Mouse (Mus musculus): Measurements from ENCODE around the gene C2. TPM values are rescaled to one million over a fixed set of nuclear protein-coding genes. Genes with fewer than 3 reads are reported as not detected.

The C2 gene
- not detected for polyA plus RNA-seq (2014; fragmentation: Illumina TruSeq; extraction: RNeasy Lipid Tissue Mini Kit (QIAGEN cat#74804); ENCODE audit: low replicate concordance)

GRCm38 (mm10) chr17:34898160-34898586 lies at the start of gene C2, which contains the start of gene Ehmt2:
TSS of gene C2 (minus strand) at chr17:34898265.
TSS of gene Ehmt2 (plus strand) at chr17:34898469.

DNA sequence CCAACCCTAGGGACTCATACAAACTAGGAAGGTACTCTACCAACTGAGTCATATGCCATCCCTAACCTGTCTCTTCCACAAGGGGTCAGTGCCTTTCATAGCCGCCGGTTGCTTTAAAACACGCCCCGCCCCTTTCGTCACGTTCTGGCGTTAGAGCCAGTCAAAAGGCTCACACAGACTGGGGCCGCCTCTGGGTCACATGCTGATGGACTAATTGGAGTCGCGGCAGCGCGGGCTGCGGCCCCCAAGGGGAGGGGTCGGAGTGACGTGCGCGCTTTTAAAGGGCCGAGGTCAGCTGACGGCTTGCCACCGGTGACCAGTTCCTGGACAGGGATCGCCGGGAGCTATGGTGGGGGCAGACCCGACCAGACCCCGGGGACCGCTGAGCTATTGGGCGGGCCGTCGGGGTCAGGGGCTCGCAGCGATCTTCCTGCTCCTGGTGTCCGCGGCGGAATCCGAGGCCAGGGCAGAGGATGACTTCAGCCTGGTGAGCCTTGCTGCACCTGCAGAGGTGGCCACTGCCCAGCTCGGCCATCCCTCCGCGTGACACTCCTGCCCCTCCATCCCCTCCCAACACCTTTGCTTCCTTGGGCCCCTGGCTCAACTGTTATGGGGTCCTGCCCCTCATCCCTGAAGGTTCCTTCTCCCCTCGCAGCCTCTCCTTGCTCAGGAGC lies 33.1 kb upstream of the C2 start, which contains the start of gene Neu1:
Neu1 (plus strand) TSS at position 193 of the 674 bp plus-strand sequence.

DNA sequence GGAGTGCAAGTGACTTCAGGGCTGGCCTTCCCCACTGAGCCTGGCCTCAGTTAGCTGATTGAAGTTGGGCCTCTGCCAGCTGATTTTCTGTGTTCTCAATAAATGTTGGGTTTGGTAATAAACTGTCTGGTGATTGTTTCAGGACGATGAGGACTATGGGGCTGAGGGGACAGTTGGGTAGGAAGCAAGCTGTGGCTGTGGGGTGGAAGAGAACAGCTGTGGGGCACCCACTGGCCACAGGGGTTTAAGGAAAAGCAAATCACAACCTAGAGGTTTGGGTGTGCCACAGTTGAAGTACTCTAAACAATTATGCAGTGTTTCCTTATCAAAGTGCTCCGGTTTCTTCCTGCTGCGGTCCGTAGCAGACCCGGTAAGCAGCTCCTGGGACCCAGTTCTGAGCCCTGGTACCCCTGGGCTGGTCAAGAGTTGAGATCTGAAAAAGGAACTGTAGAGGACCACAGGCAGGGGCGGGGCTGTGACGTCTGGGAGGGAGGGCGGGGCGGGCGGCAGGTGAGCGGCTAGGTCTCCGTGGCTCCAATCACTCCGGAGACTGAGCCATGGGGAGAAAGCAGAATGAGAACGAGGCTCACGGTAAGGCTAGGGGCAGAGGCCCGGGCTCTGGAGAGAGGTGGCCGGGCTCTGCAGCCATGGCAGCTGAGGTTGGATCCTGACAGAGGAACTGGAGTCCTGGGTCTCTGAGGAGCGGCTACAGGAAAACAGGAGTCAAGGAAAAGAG lies 16.0 kb upstream of the C2 start, which contains the start of gene Slc44a4:
Slc44a4 (plus strand) TSS at position 537 of the 736 bp plus-strand sequence.

DNA sequence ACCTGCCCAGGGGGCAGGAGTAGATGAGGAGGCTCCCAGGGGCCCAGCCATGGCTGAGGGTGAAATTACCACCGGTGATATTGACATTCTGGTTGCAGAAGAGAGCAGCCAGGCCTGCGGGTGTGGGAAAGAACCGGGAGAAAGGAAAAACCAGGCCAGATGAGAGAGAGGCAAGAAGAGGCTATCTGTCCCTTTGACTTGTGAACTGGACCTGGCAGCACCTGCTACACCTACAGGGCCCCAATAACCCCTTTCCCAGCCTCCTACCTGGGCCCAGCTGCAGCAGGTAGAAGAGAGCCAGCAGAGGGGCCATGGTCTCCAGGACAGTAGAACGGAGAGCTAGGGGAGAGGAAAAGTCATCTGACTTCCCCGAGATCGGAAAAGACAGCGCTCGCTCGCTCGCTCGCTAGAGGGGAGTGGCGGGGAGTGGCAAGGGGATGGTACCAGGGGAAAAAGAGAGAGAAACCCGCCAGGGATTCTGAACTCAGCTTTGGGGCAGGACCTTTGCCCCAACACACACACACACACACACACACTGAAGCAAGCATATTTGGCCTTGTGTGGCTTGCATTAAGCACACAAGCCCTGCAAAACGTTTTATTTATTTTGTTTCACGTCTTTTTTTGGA lies 16.3 kb downstream of the C2 start, which contains the start of gene Gm20547:
Gm20547 (minus strand) TSS at position 360 of the 628 bp plus-strand sequence.

DNA sequence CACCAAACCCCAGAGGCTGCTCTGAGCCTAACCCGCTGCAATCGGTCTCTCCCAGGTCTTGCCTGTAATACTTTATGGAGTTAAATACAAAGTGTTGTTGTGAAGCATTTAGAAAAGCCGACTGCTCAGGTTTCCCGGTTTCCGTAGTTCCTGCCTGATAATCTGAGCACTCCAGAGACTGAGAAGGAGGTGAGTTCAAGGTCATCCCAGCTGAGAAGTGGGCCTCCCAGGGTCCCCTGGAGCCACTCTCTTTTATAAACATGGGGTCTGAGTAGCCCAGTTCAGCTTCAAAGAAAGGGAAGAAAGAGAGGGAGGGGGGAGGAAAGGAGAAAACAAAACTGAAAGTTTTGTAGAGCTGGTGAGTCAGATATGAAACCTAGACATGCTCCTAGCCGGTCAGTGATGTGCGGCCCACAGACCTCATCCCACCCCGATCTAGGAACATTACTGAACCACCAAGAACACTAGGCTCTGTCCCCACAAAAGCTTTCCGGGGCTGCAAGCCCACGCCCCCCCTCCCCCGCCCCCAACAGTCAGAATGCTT lies 18.7 kb downstream of the C2 start, which contains the start of gene Zbtb12:
Zbtb12 (plus strand) TSS at position 148 of the 544 bp plus-strand sequence.

GRCm38 (mm10) chr17:34862416-34863081 lies 35.5 kb downstream of the C2 start, which contains the start of gene Cfb:
TSS of gene Cfb (minus strand) at chr17:34862518.

DNA sequence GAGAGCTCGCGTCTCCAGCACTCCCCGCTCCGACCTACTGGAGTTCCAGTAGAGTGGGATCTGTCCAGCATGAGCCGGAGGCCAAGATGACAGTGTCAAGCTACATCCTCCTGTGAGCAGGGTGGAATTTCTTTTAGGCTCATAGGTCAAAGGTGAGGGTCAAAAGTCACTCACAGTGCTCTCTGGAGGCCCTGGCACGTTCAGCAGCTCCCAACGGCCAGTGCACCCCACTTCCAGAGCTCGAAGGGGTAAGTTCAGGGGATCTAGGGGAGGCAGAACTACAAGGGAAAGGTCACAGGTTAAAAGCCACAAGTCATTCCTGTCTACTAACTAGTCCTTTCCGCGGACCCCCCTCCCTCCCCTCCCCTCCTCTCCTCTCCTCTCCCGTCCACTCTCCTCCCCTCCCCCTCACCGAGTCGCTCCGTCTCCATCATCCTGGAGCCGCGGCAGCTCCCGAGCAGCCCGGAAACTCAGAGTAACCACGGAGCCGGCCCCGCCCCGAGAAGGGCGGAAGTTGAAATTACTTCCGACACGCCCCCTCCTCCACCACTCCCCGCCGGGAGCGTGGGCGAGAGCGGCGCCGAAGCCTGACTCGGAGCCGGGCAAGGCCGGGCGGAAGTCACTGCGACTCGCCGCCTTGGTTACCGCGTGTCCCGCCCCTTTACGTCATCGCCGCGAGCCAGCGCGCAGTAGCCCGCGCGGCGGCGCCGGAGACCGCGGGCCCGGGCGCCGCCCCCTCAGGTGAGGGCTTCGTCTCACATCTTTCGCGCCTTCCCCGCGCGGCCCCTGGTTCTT lies 48.1 kb downstream of the C2 start, which contains the start of the genes Skiv2l and Nelfe:
Skiv2l (minus strand) TSS at position 489 of the 795 bp plus-strand sequence.
Nelfe (plus strand) TSS at position 670 of the 795 bp plus-strand sequence.

GRCm38 (mm10) chr17:34836856-34837221 lies 61.2 kb downstream of the C2 start, which contains the start of the genes Stk19 and Dxo:
TSS of gene Stk19 (minus strand) at chr17:34836945.
TSS of gene Dxo (plus strand) at chr17:34837019.

Other genes starting within 250 kb of the C2 start
- gene Tnxb, start 227.7 kb downstream of the C2 start, polyA plus RNA-seq (2014; fragmentation: Illumina TruSeq; extraction: RNeasy Lipid Tissue Mini Kit (QIAGEN cat#74804); ENCODE audit: low replicate concordance) = not detected
- gene C4b, start 154.4 kb downstream of the C2 start, polyA plus RNA-seq (2014; fragmentation: Illumina TruSeq; extraction: RNeasy Lipid Tissue Mini Kit (QIAGEN cat#74804); ENCODE audit: low replicate concordance) = 0.19 TPM
- gene Cyp21a1, start 93.7 kb downstream of the C2 start, polyA plus RNA-seq (2014; fragmentation: Illumina TruSeq; extraction: RNeasy Lipid Tissue Mini Kit (QIAGEN cat#74804); ENCODE audit: low replicate concordance) = not detected
- gene Stk19, start 61.3 kb downstream of the C2 start, polyA plus RNA-seq (2014; fragmentation: Illumina TruSeq; extraction: RNeasy Lipid Tissue Mini Kit (QIAGEN cat#74804); ENCODE audit: low replicate concordance) = 17.0 TPM
- gene Dxo, start 61.2 kb downstream of the C2 start, polyA plus RNA-seq (2014; fragmentation: Illumina TruSeq; extraction: RNeasy Lipid Tissue Mini Kit (QIAGEN cat#74804); ENCODE audit: low replicate concordance) = 1.6 TPM
- gene Skiv2l, start 48.1 kb downstream of the C2 start, polyA plus RNA-seq (2014; fragmentation: Illumina TruSeq; extraction: RNeasy Lipid Tissue Mini Kit (QIAGEN cat#74804); ENCODE audit: low replicate concordance) = 4.8 TPM
- gene Nelfe, start 47.9 kb downstream of the C2 start, polyA plus RNA-seq (2014; fragmentation: Illumina TruSeq; extraction: RNeasy Lipid Tissue Mini Kit (QIAGEN cat#74804); ENCODE audit: low replicate concordance) = 0.41 TPM
- 20.3 TPM for gene Cfb, start 35.7 kb downstream of the C2 start, polyA plus RNA-seq (2014; fragmentation: Illumina TruSeq; extraction: RNeasy Lipid Tissue Mini Kit (QIAGEN cat#74804); ENCODE audit: low replicate concordance)
- gene Zbtb12, start 18.8 kb downstream of the C2 start, polyA plus RNA-seq (2014; fragmentation: Illumina TruSeq; extraction: RNeasy Lipid Tissue Mini Kit (QIAGEN cat#74804); ENCODE audit: low replicate concordance) = 1.3 TPM
- 2.4 TPM for gene Gm20547, start 16.2 kb downstream of the C2 start, polyA plus RNA-seq (2014; fragmentation: Illumina TruSeq; extraction: RNeasy Lipid Tissue Mini Kit (QIAGEN cat#74804); ENCODE audit: low replicate concordance)
- 5.3 TPM for gene Ehmt2, start 204 bp upstream of the C2 start, polyA plus RNA-seq (2014; fragmentation: Illumina TruSeq; extraction: RNeasy Lipid Tissue Mini Kit (QIAGEN cat#74804); ENCODE audit: low replicate concordance)
- 2.7 TPM for gene Slc44a4, start 16.2 kb upstream of the C2 start, polyA plus RNA-seq (2014; fragmentation: Illumina TruSeq; extraction: RNeasy Lipid Tissue Mini Kit (QIAGEN cat#74804); ENCODE audit: low replicate concordance)
- gene Neu1, start 33.0 kb upstream of the C2 start, polyA plus RNA-seq (2014; fragmentation: Illumina TruSeq; extraction: RNeasy Lipid Tissue Mini Kit (QIAGEN cat#74804); ENCODE audit: low replicate concordance) = 3.6 TPM
- 1.3 TPM for gene Hspa1b, start 61.0 kb upstream of the C2 start, polyA plus RNA-seq (2014; fragmentation: Illumina TruSeq; extraction: RNeasy Lipid Tissue Mini Kit (QIAGEN cat#74804); ENCODE audit: low replicate concordance)
- not detected for gene Gm20481, start 71.6 kb upstream of the C2 start, polyA plus RNA-seq (2014; fragmentation: Illumina TruSeq; extraction: RNeasy Lipid Tissue Mini Kit (QIAGEN cat#74804); ENCODE audit: low replicate concordance)
- 0.52 TPM for gene Hspa1a, start 73.9 kb upstream of the C2 start, polyA plus RNA-seq (2014; fragmentation: Illumina TruSeq; extraction: RNeasy Lipid Tissue Mini Kit (QIAGEN cat#74804); ENCODE audit: low replicate concordance)
- gene Hspa1l, start 74.4 kb upstream of the C2 start, polyA plus RNA-seq (2014; fragmentation: Illumina TruSeq; extraction: RNeasy Lipid Tissue Mini Kit (QIAGEN cat#74804); ENCODE audit: low replicate concordance) = not detected
- 12.4 TPM for gene Lsm2, start 83.6 kb upstream of the C2 start, polyA plus RNA-seq (2014; fragmentation: Illumina TruSeq; extraction: RNeasy Lipid Tissue Mini Kit (QIAGEN cat#74804); ENCODE audit: low replicate concordance)
- gene Vars, start 102.7 kb upstream of the C2 start, polyA plus RNA-seq (2014; fragmentation: Illumina TruSeq; extraction: RNeasy Lipid Tissue Mini Kit (QIAGEN cat#74804); ENCODE audit: low replicate concordance) = 0.37 TPM
- 0.11 TPM for gene Vwa7, start 118.3 kb upstream of the C2 start, polyA plus RNA-seq (2014; fragmentation: Illumina TruSeq; extraction: RNeasy Lipid Tissue Mini Kit (QIAGEN cat#74804); ENCODE audit: low replicate concordance)
- gene Sapcd1, start 129.8 kb upstream of the C2 start, polyA plus RNA-seq (2014; fragmentation: Illumina TruSeq; extraction: RNeasy Lipid Tissue Mini Kit (QIAGEN cat#74804); ENCODE audit: low replicate concordance) = not detected
- gene Msh5, start 148.5 kb upstream of the C2 start, polyA plus RNA-seq (2014; fragmentation: Illumina TruSeq; extraction: RNeasy Lipid Tissue Mini Kit (QIAGEN cat#74804); ENCODE audit: low replicate concordance) = 0.93 TPM
- 31.3 TPM for gene Clic1, start 151.7 kb upstream of the C2 start, polyA plus RNA-seq (2014; fragmentation: Illumina TruSeq; extraction: RNeasy Lipid Tissue Mini Kit (QIAGEN cat#74804); ENCODE audit: low replicate concordance)
- gene Ddah2, start 160.8 kb upstream of the C2 start, polyA plus RNA-seq (2014; fragmentation: Illumina TruSeq; extraction: RNeasy Lipid Tissue Mini Kit (QIAGEN cat#74804); ENCODE audit: low replicate concordance) = not detected
- not detected for gene Ly6g6c, start 167.1 kb upstream of the C2 start, polyA plus RNA-seq (2014; fragmentation: Illumina TruSeq; extraction: RNeasy Lipid Tissue Mini Kit (QIAGEN cat#74804); ENCODE audit: low replicate concordance)
- 0.59 TPM for gene Mpig6b, start 167.9 kb upstream of the C2 start, polyA plus RNA-seq (2014; fragmentation: Illumina TruSeq; extraction: RNeasy Lipid Tissue Mini Kit (QIAGEN cat#74804); ENCODE audit: low replicate concordance)
- gene Ly6g6e, start 178.6 kb upstream of the C2 start, polyA plus RNA-seq (2014; fragmentation: Illumina TruSeq; extraction: RNeasy Lipid Tissue Mini Kit (QIAGEN cat#74804); ENCODE audit: low replicate concordance) = not detected
- gene Ly6g6d, start 179.8 kb upstream of the C2 start, polyA plus RNA-seq (2014; fragmentation: Illumina TruSeq; extraction: RNeasy Lipid Tissue Mini Kit (QIAGEN cat#74804); ENCODE audit: low replicate concordance) = not detected
- gene Ly6g6f, start 187.3 kb upstream of the C2 start, polyA plus RNA-seq (2014; fragmentation: Illumina TruSeq; extraction: RNeasy Lipid Tissue Mini Kit (QIAGEN cat#74804); ENCODE audit: low replicate concordance) = not detected
- gene Abhd16a, start 191.0 kb upstream of the C2 start, polyA plus RNA-seq (2014; fragmentation: Illumina TruSeq; extraction: RNeasy Lipid Tissue Mini Kit (QIAGEN cat#74804); ENCODE audit: low replicate concordance) = 3.7 TPM
- gene Ly6g5c, start 210.0 kb upstream of the C2 start, polyA plus RNA-seq (2014; fragmentation: Illumina TruSeq; extraction: RNeasy Lipid Tissue Mini Kit (QIAGEN cat#74804); ENCODE audit: low replicate concordance) = not detected
- gene Ly6g5b, start 217.2 kb upstream of the C2 start, polyA plus RNA-seq (2014; fragmentation: Illumina TruSeq; extraction: RNeasy Lipid Tissue Mini Kit (QIAGEN cat#74804); ENCODE audit: low replicate concordance) = not detected
- 2.3 TPM for gene Gpank1, start 223.2 kb upstream of the C2 start, polyA plus RNA-seq (2014; fragmentation: Illumina TruSeq; extraction: RNeasy Lipid Tissue Mini Kit (QIAGEN cat#74804); ENCODE audit: low replicate concordance)
- gene Csnk2b, start 223.8 kb upstream of the C2 start, polyA plus RNA-seq (2014; fragmentation: Illumina TruSeq; extraction: RNeasy Lipid Tissue Mini Kit (QIAGEN cat#74804); ENCODE audit: low replicate concordance) = 112 TPM
- gene D17H6S53E, start 228.1 kb upstream of the C2 start, polyA plus RNA-seq (2014; fragmentation: Illumina TruSeq; extraction: RNeasy Lipid Tissue Mini Kit (QIAGEN cat#74804); ENCODE audit: low replicate concordance) = 1.7 TPM
- gene Apom, start 233.8 kb upstream of the C2 start, polyA plus RNA-seq (2014; fragmentation: Illumina TruSeq; extraction: RNeasy Lipid Tissue Mini Kit (QIAGEN cat#74804); ENCODE audit: low replicate concordance) = not detected
- 9.2 TPM for gene Bag6, start 236.9 kb upstream of the C2 start, polyA plus RNA-seq (2014; fragmentation: Illumina TruSeq; extraction: RNeasy Lipid Tissue Mini Kit (QIAGEN cat#74804); ENCODE audit: low replicate concordance)

All from small intestine, adult 10 weeks (tissue).